Mouse (Mus musculus) heart, adult 2 months (tissue): ENCODE results near the gene Capn1.

Experiments
- CTCF ChIP-seq: fragments of 200-600 bp; IDR thresholded peaks from 2 replicates; pipeline ENCODE4 v1.8.1; 2022; ENCODE audit warnings: antibody characterized with exemption, mild to moderate bottlenecking, moderate library complexity
- EP300 ChIP-seq: fragments of 200-500 bp; IDR thresholded peaks from 2 replicates; pipeline ENCODE4 v1.6.1; 2011; ENCODE audit warnings: low read depth, low read length, control low read depth; ENCODE audit not compliant: insufficient read depth
- POLR2A ChIP-seq: fragments of 200-500 bp; IDR thresholded peaks from 2 replicates; pipeline ENCODE4 v1.6.1; 2011; ENCODE audit warnings: mild to moderate bottlenecking, low read depth, low read length, control low read depth; ENCODE audit not compliant: insufficient read depth

GRCm38 (mm10) chr19:5939715-5940114 lies 76.0 kb downstream of the Capn1 start:
- TF ChIP-seq CTCF (no peak), EP300 (no peak), POLR2A (no peak)
